Mouse (Mus musculus): ENCODE results near the gene Dagla. TPM values are rescaled to one million over a fixed set of nuclear protein-coding genes. Genes with fewer than 3 reads are reported as not detected.
A peak's percentile ranks its signal among the peaks of the same experiment; 100 is the strongest.

Dagla gene
- polyA plus RNA-seq, 1 experiment, result 9.6 TPM

DNA sequence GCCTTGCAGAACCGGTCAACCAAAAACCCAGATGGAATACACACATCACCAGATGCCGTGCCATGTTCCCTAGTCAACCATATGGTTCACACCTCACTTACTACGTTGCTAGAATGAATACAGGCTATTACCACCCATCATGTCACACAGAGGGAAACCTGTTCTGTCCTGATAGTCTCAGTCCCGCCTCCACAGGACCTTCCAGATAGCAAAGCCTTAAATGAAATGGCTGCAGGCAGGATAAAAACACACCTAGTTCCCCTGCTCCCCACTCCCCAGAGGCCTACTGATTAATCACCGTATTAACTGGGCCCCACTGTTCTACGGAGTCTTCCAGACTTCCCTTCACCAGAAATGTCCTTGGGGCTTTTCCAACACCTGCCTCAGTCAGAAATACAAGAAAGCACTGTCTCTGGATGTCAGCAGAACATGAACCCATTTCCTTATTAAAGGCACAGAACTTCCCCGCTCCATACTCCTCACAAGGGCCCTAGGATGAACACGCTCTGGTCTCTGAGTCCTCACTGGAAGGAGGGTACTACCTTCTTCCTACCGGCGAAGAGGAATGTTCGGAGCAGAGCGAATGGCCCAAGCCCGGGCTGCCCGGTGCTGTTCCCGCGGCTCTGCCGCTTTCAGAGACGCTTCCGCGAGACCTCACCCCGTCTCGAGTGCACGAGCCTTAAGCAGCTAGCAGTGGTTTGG is 101.4 kb downstream of the Dagla start:
- Histone ChIP-seq H3ac (ENCODE audit: control insufficient read depth, insufficient read length) (peak overlapping the region; percentile 38), H3K4me2 (ENCODE audit: low read depth) (peak overlapping the region; percentile 97), H3K27me3 (ENCODE audit: control insufficient read depth, insufficient read depth, insufficient read length) (no peaks in the 10 kb centered on the region), H3K36me3 (ENCODE audit: control insufficient read depth, insufficient read depth) (peaks cover 14% of the 10 kb centered on the region), H3K79me2 (ENCODE audit: control insufficient read depth, insufficient read depth) (peaks cover 42% of the 10 kb centered on the region), H3K4me3 (peak overlapping the region; percentile 91)
- TF ChIP-seq MAX (IDR thresholded peaks at IDR 0.05; ENCODE audit: low read depth) (no peak), SRF (IDR thresholded peaks at IDR 0.05; ENCODE audit: control insufficient read depth, insufficient read length, low read depth) (no peak), REST (IDR thresholded peaks at IDR 0.05; ENCODE audit: insufficient read depth, insufficient read length) (no peak), CEBPB (IDR thresholded peaks at IDR 0.05; ENCODE audit: insufficient read depth, poor library complexity, severe bottlenecking) (no peak), E2F4 (IDR thresholded peaks at IDR 0.05; ENCODE audit: insufficient read depth) (no peak), USF1 (IDR thresholded peaks at IDR 0.05; ENCODE audit: low read depth) (no peak), MYOD1 (IDR thresholded peaks at IDR 0.05; ENCODE audit: control insufficient read depth in 1 of 3, insufficient read length in 2 of 3, low read depth in 2 of 3) (no peak), TCF12 (IDR thresholded peaks at IDR 0.05; ENCODE audit: insufficient read depth, poor library complexity, severe bottlenecking) (no peak)

DNA sequence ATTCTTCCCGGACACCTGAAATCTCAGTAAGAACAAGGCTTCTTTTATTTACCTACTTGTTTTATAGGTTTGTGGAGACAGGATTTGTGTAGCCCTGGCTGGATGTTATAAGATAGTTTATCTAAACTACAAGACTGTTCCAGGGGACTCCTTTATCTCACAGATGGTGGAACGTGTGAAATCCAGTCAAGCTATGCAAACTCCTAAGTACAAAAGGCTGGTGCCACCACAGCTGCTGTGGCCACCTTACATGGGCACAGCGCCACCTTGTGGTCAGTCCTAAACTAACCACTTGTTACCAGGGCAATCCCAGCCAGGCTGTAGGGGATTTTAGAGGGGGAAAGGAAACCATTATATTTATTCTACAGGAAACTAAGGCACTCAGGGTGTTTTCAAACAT is 106.0 kb downstream of the Dagla start:
- Histone ChIP-seq H3K79me2 (ENCODE audit: control insufficient read depth, insufficient read depth) (peaks cover 24% of the 10 kb centered on the region), H3K4me2 (ENCODE audit: low read depth) (no peak overlapping the region), H3K4me3 (no peak overlapping the region), H3K27me3 (ENCODE audit: control insufficient read depth, insufficient read depth, insufficient read length) (no peaks in the 10 kb centered on the region), H3ac (ENCODE audit: control insufficient read depth, insufficient read length) (no peak overlapping the region), H3K36me3 (ENCODE audit: control insufficient read depth, insufficient read depth) (peaks cover 14% of the 10 kb centered on the region)
- no peak for TF ChIP-seq TCF12 (IDR thresholded peaks at IDR 0.05; ENCODE audit: insufficient read depth, poor library complexity, severe bottlenecking)
- TF ChIP-seq CEBPB (IDR thresholded peaks at IDR 0.05; ENCODE audit: insufficient read depth, poor library complexity, severe bottlenecking), result no peak
- TF ChIP-seq POLR2A (IDR thresholded peaks at IDR 0.05; ENCODE audit: insufficient read length, low read depth), result no peak
- TF ChIP-seq POLR2AphosphoS2 (IDR thresholded peaks at IDR 0.05; ENCODE audit: insufficient read length, low read depth), result peak; percentile 71
- no peak for TF ChIP-seq SRF (IDR thresholded peaks at IDR 0.05; ENCODE audit: control insufficient read depth, insufficient read length, low read depth)
- no peak for TF ChIP-seq USF1 (IDR thresholded peaks at IDR 0.05; ENCODE audit: low read depth)
- TF ChIP-seq E2F4 (IDR thresholded peaks at IDR 0.05; ENCODE audit: insufficient read depth), result no peak
- TF ChIP-seq REST (IDR thresholded peaks at IDR 0.05; ENCODE audit: insufficient read depth, insufficient read length), result no peak
- no peak for TF ChIP-seq MAX (IDR thresholded peaks at IDR 0.05; ENCODE audit: low read depth)
- peak in 2 of 3 experiments; percentile 50 to 69 for TF ChIP-seq MYOD1 (IDR thresholded peaks at IDR 0.05; ENCODE audit: control insufficient read depth in 1 of 3, insufficient read length in 2 of 3, low read depth in 2 of 3)
- peak in 2 of 3 experiments; percentile 29 to 51 for TF ChIP-seq MYOG (IDR thresholded peaks at IDR 0.05; ENCODE audit: control insufficient read depth in 1 of 3, insufficient read depth in 1 of 3, insufficient read length in 2 of 3, low read depth in 2 of 3)
- no peak for TF ChIP-seq TCF3 (IDR thresholded peaks at IDR 0.05; ENCODE audit: insufficient read length, low read depth)

DNA sequence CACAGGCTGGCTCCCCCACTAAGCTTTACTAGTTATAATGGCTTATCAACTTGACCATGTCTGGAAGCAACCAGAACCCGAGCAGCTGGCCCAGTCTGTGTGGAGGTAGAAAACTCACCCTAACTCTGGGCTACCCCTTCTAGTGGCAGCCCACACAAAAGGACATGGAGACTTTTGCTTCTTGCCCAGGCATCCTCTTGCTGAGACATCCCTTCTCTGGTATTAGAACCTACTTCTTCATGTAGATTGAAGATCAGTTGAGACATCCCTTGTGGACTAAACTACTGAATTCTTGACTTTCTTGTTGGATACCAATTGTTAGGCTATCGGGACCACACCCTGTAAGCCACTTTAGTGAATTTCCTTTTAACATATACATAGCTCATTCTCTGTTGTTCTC is 106.4 kb downstream of the Dagla start:
- Histone ChIP-seq H3K79me2 (ENCODE audit: control insufficient read depth, insufficient read depth) (peaks cover 19% of the 10 kb centered on the region), H3ac (ENCODE audit: control insufficient read depth, insufficient read length) (no peak overlapping the region), H3K36me3 (ENCODE audit: control insufficient read depth, insufficient read depth) (peaks cover 18% of the 10 kb centered on the region), H3K4me2 (ENCODE audit: low read depth) (no peak overlapping the region), H3K27me3 (ENCODE audit: control insufficient read depth, insufficient read depth, insufficient read length) (no peaks in the 10 kb centered on the region), H3K4me3 (no peak overlapping the region)
- no peak for TF ChIP-seq SRF (IDR thresholded peaks at IDR 0.05; ENCODE audit: control insufficient read depth, insufficient read length, low read depth)
- TF ChIP-seq MYOG (IDR thresholded peaks at IDR 0.05; ENCODE audit: control insufficient read depth in 1 of 3, insufficient read depth in 1 of 3, insufficient read length in 2 of 3, low read depth in 2 of 3), result no peak
- TF ChIP-seq TCF3 (IDR thresholded peaks at IDR 0.05; ENCODE audit: insufficient read length, low read depth), result no peak
- no peak for TF ChIP-seq POLR2A (IDR thresholded peaks at IDR 0.05; ENCODE audit: insufficient read length, low read depth)
- no peak for TF ChIP-seq CEBPB (IDR thresholded peaks at IDR 0.05; ENCODE audit: insufficient read depth, poor library complexity, severe bottlenecking)
- TF ChIP-seq TCF12 (IDR thresholded peaks at IDR 0.05; ENCODE audit: insufficient read depth, poor library complexity, severe bottlenecking), result no peak
- TF ChIP-seq E2F4 (IDR thresholded peaks at IDR 0.05; ENCODE audit: insufficient read depth), result no peak
- TF ChIP-seq MAX (IDR thresholded peaks at IDR 0.05; ENCODE audit: low read depth), result no peak
- no peak for TF ChIP-seq REST (IDR thresholded peaks at IDR 0.05; ENCODE audit: insufficient read depth, insufficient read length)
- no peak for TF ChIP-seq POLR2AphosphoS2 (IDR thresholded peaks at IDR 0.05; ENCODE audit: insufficient read length, low read depth)
- no peak for TF ChIP-seq MYOD1 (IDR thresholded peaks at IDR 0.05; ENCODE audit: control insufficient read depth in 1 of 3, insufficient read length in 2 of 3, low read depth in 2 of 3)
- TF ChIP-seq USF1 (IDR thresholded peaks at IDR 0.05; ENCODE audit: low read depth), result no peak

DNA sequence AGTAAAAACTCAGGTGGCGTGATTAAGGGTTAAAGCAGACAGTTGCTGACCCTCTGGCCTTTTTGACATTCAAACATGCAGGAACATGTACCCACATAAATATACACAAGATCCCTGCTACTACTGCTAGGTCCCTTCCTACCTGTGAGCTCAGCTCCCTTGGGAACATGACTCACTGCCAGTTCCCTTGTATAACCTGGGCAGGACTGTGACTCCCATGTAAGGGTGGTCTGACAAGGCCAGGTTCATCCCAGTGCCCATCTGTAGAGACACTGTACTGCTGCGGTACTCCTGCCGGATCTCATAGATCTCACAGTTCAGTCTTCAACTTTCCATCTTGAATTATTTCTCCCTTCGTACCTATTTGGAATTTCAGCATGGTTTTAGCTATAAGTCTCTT is 107.5 kb downstream of the Dagla start:
- H3K36me3 ChIP-seq (ENCODE audit: control insufficient read depth, insufficient read depth), result peaks cover 24% of the 10 kb centered on the region
- no peak for TF ChIP-seq TCF3 (IDR thresholded peaks at IDR 0.05; ENCODE audit: insufficient read length, low read depth)
- TF ChIP-seq POLR2A (IDR thresholded peaks at IDR 0.05; ENCODE audit: insufficient read length, low read depth), result no peak
- no peak for TF ChIP-seq CEBPB (IDR thresholded peaks at IDR 0.05; ENCODE audit: insufficient read depth, poor library complexity, severe bottlenecking)
- TF ChIP-seq POLR2AphosphoS2 (IDR thresholded peaks at IDR 0.05; ENCODE audit: insufficient read length, low read depth), result no peak
- TF ChIP-seq MAX (IDR thresholded peaks at IDR 0.05; ENCODE audit: low read depth), result no peak
- TF ChIP-seq USF1 (IDR thresholded peaks at IDR 0.05; ENCODE audit: low read depth), result no peak
- no peak for TF ChIP-seq MYOD1 (IDR thresholded peaks at IDR 0.05; ENCODE audit: control insufficient read depth in 1 of 3, insufficient read length in 2 of 3, low read depth in 2 of 3)
- TF ChIP-seq MYOG (IDR thresholded peaks at IDR 0.05; ENCODE audit: control insufficient read depth in 1 of 3, insufficient read depth in 1 of 3, insufficient read length in 2 of 3, low read depth in 2 of 3), result no peak
- no peak for TF ChIP-seq SRF (IDR thresholded peaks at IDR 0.05; ENCODE audit: control insufficient read depth, insufficient read length, low read depth)
- TF ChIP-seq E2F4 (IDR thresholded peaks at IDR 0.05; ENCODE audit: insufficient read depth), result no peak
- TF ChIP-seq TCF12 (IDR thresholded peaks at IDR 0.05; ENCODE audit: insufficient read depth, poor library complexity, severe bottlenecking), result no peak
- H3K4me2 ChIP-seq (ENCODE audit: low read depth), result no peak overlapping the region
- peaks cover 8% of the 10 kb centered on the region for H3K79me2 ChIP-seq (ENCODE audit: control insufficient read depth, insufficient read depth)
- no peak overlapping the region for H3K4me3 ChIP-seq
- no peak overlapping the region for H3ac ChIP-seq (ENCODE audit: control insufficient read depth, insufficient read length)
- no peaks in the 10 kb centered on the region for H3K27me3 ChIP-seq (ENCODE audit: control insufficient read depth, insufficient read depth, insufficient read length)

Other genes with a start within 250 kb of the Dagla start
- gene Fads2, start 203.1 kb downstream of the Dagla start, polyA plus RNA-seq (2012; fragmentation: generic; extraction: Trizol), result 157 TPM
- 120 TPM for gene Fads1, start 122.0 kb downstream of the Dagla start, polyA plus RNA-seq (2012; fragmentation: generic; extraction: Trizol)
- gene Tmem258, start 100.9 kb downstream of the Dagla start, polyA plus RNA-seq (2012; fragmentation: generic; extraction: Trizol), result 291 TPM
- gene Fen1, start 100.7 kb downstream of the Dagla start, polyA plus RNA-seq (2012; fragmentation: generic; extraction: Trizol), result 14.1 TPM
- 1.5 TPM for gene Myrf, start 64.1 kb downstream of the Dagla start, polyA plus RNA-seq (2012; fragmentation: generic; extraction: Trizol)
- 0.42 TPM for gene Syt7, start 84.2 kb upstream of the Dagla start, polyA plus RNA-seq (2012; fragmentation: generic; extraction: Trizol)
- 1.3 TPM for gene Lrrc10b, start 152.6 kb upstream of the Dagla start, polyA plus RNA-seq (2012; fragmentation: generic; extraction: Trizol)
- 0.11 TPM for gene Ppp1r32, start 178.1 kb upstream of the Dagla start, polyA plus RNA-seq (2012; fragmentation: generic; extraction: Trizol)
- 23.4 TPM for gene Cpsf7, start 220.4 kb upstream of the Dagla start, polyA plus RNA-seq (2012; fragmentation: generic; extraction: Trizol)
- 36.3 TPM for gene Sdhaf2, start 221.3 kb upstream of the Dagla start, polyA plus RNA-seq (2012; fragmentation: generic; extraction: Trizol)